Mouse (Mus musculus) heart, adult 2 months (tissue): ENCODE measurements at regions not wholly inside any gene's neighbourhood (a gene's known extent, or its start where the extent isn't known, plus 50 kb on each side); places are given as distances from the start of the nearest gene placed in this dataset.

ENCODE experiments used
- DNase-seq, 2 experiments: peaks; one replicate each; pipeline ENCODE4 v3.0.0; 2021
- H3K27ac ChIP-seq: fragments of 200-600 bp; 2 replicates; pipeline ENCODE4 v1.8.1; 2022
- H3K27me3 ChIP-seq: fragments of 200-500 bp; 2 replicates; pipeline ENCODE4 v1.6.1; 2012; ENCODE audit warnings: mild to moderate bottlenecking, low read length, inconsistent platforms, mixed read lengths; ENCODE audit not compliant: control insufficient read depth, insufficient read depth
- H3K36me3 ChIP-seq: fragments of 200-500 bp; 2 replicates; pipeline ENCODE4 v1.6.1; 2012; ENCODE audit warnings: low read length, inconsistent platforms; ENCODE audit not compliant: control insufficient read depth, insufficient read depth
- H3K4me1 ChIP-seq: fragments of 200-500 bp; 2 replicates; pipeline ENCODE4 v1.6.1; 2011; ENCODE audit warnings: low read length; ENCODE audit not compliant: control insufficient read depth, insufficient read depth
- H3K4me3 ChIP-seq: fragments of 200-600 bp; 2 replicates; pipeline ENCODE4 v1.8.1; 2022
- H3K79me2 ChIP-seq: fragments of 200-500 bp; replicated peaks from 2 replicates; pipeline ENCODE4 v1.6.1; 2012; ENCODE audit warnings: mild to moderate bottlenecking, inconsistent platforms, low read length, moderate library complexity, mixed read lengths; ENCODE audit not compliant: control insufficient read depth, insufficient read depth
- H3K9ac ChIP-seq: fragments of 200-500 bp; 2 replicates; pipeline ENCODE4 v1.6.1; 2012; ENCODE audit warnings: low read depth, mild to moderate bottlenecking, control low read depth, inconsistent platforms, low read length, mixed read lengths
- CTCF ChIP-seq: fragments of 200-600 bp; IDR thresholded peaks from 2 replicates; pipeline ENCODE4 v1.8.1; 2022; ENCODE audit warnings: antibody characterized with exemption, mild to moderate bottlenecking, moderate library complexity
- EP300 ChIP-seq: fragments of 200-500 bp; IDR thresholded peaks from 2 replicates; pipeline ENCODE4 v1.6.1; 2011; ENCODE audit warnings: low read depth, low read length, control low read depth; ENCODE audit not compliant: insufficient read depth
- POLR2A ChIP-seq: fragments of 200-500 bp; IDR thresholded peaks from 2 replicates; pipeline ENCODE4 v1.6.1; 2011; ENCODE audit warnings: mild to moderate bottlenecking, low read depth, low read length, control low read depth; ENCODE audit not compliant: insufficient read depth
- WGBS: fragments of 180-500 bp; shearing (Covaris S2); methylation state at CpG from one replicate; pipeline ENCODE4 v1.1.7; 2018; 5-methylcytosine and 5-hydroxymethylcytosine counted together
- intact Hi-C: fragments of 180-260 bp; cut with DNase I; formaldehyde crosslinking; loops from one replicate; pipeline ENCODE4 v1.15.1; 2025

DNA sequence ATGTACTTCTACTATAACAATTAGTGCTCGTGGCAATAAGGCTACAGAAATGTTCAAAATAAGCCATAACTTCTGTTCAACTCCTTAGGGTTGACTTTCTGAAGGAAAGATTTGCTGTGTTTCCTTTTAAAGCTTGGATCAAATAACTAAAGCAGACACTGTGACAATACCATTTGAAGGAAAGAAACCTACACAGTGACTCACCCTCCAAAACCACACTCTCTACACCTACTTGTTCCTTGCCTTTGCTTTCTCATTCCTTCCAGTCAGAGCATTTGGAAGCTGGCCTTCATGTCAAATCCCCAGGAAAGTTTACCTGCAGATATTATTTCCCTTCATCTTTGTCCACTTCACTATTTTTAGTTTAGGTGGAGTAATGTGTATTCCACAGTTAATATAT, 867.9 kb upstream of the Stxbp6 start:
- no peaks in the 10 kb centered on the region for H3K27me3 ChIP-seq
- no peak for DNase-seq
- no peak overlapping the region for H3K4me3 ChIP-seq
- H3K9ac ChIP-seq, result no peak overlapping the region
- WGBS, result 38% methylated on average over 1 of the region's 1 CpGs
- H3K27ac ChIP-seq, result no peak overlapping the region
- intact Hi-C loops, result no loop called here
- TF ChIP-seq EP300 (no peak), CTCF (no peak), POLR2A (no peak)
- H3K36me3 ChIP-seq, result no peaks in the 10 kb centered on the region
- H3K4me1 ChIP-seq, result no peaks in the 10 kb centered on the region
- H3K79me2 ChIP-seq, result no peaks in the 10 kb centered on the region

DNA sequence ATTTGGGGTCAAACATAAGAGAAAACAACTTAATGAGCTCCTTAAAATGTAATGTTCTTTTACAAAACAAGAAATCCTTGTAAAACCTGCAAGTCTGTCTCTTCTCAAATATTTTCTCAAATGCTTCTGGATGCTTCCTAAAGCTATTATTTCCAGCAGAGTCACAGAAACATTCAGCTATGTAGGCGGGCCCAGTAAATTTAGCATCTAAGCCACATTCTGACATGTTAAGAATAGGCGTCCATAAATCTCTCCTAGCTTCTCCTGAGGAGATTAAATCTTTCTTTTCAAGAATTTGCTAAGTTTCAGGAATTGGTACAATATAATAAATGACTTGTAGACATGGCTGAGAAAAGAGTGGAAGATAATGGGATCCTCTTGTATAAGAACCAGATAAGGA, 858.9 kb upstream of the Stxbp6 start:
- TF ChIP-seq POLR2A, result no peak
- Histone ChIP-seq H3K36me3 (no peaks in the 10 kb centered on the region), H3K27me3 (no peaks in the 10 kb centered on the region), H3K27ac (no peak overlapping the region), H3K4me3 (no peak overlapping the region), H3K79me2 (no peaks in the 10 kb centered on the region), H3K4me1 (no peaks in the 10 kb centered on the region), H3K9ac (no peak overlapping the region)
- intact Hi-C loops, result no loop called here
- DNase-seq, result no peak
- 63% methylated on average over 2 of the region's 2 CpGs for WGBS

- WGBS, result 54% methylated on average over 4 of the region's 4 CpGs
- H3K4me1 ChIP-seq, result no peaks in the 10 kb centered on the region
- intact Hi-C loops, result no loop called here
These were observed 857.7 kb upstream of the Stxbp6 start for GRCm38 (mm10) chr12:45932251-45932650.

GRCm38 (mm10) chr12:45929760-45930150, 855.2 kb upstream of the Stxbp6 start:
- DNase-seq, result no peak
- Histone ChIP-seq H3K36me3 (no peaks in the 10 kb centered on the region), H3K9ac (no peak overlapping the region), H3K4me1 (no peaks in the 10 kb centered on the region), H3K4me3 (no peak overlapping the region), H3K27me3 (no peaks in the 10 kb centered on the region), H3K27ac (no peak overlapping the region), H3K79me2 (no peaks in the 10 kb centered on the region)
- TF ChIP-seq EP300 (no peak), CTCF (peak; percentile 37; the same call in 1 of the 2 replicates)
- intact Hi-C loops, result no loop called here
- WGBS, result 37% methylated on average over 3 of the region's 3 CpGs

More at GRCm38 (mm10) chr12:45932251-45932650, 857.7 kb upstream of the Stxbp6 start:
- no peak for DNase-seq
- Histone ChIP-seq H3K27me3 (no peaks in the 10 kb centered on the region), H3K79me2 (no peaks in the 10 kb centered on the region), H3K9ac (no peak overlapping the region), H3K36me3 (no peaks in the 10 kb centered on the region), H3K27ac (no peak overlapping the region), H3K4me3 (no peak overlapping the region)
- TF ChIP-seq POLR2A, result no peak

- H3K27me3 ChIP-seq, result no peaks in the 10 kb centered on the region
- DNase-seq, result no peak
- no peaks in the 10 kb centered on the region for H3K79me2 ChIP-seq
- H3K9ac ChIP-seq, result no peak overlapping the region
- 71% methylated on average over 7 of the region's 7 CpGs for WGBS
- H3K4me1 ChIP-seq, result no peaks in the 10 kb centered on the region
- no peak overlapping the region for H3K27ac ChIP-seq
- no peaks in the 10 kb centered on the region for H3K36me3 ChIP-seq
- intact Hi-C loops, result no loop called here
- TF ChIP-seq CTCF (no peak), EP300 (no peak), POLR2A (no peak)
- no peak overlapping the region for H3K4me3 ChIP-seq
These were observed 854.7 kb upstream of the Stxbp6 start for GRCm38 (mm10) chr12:45929001-45929759.
